Mouse (Mus musculus): ENCODE data around the gene Otp.

GRCm38 (mm10) chr13:94877991-94878745 is 2.8 kb downstream of the Otp start:
- no peak for TF ChIP-seq POLR2A (IDR thresholded peaks at IDR 0.05; ENCODE audit: borderline replicate concordance, insufficient read depth, low read length)
- TF ChIP-seq CTCF (IDR thresholded peaks at IDR 0.05; ENCODE audit: borderline replicate concordance, insufficient read depth, low read depth, low read length) = no peak
